ENCODE assay signal across 8 mouse cellular contexts in the genomic region with DNA sequence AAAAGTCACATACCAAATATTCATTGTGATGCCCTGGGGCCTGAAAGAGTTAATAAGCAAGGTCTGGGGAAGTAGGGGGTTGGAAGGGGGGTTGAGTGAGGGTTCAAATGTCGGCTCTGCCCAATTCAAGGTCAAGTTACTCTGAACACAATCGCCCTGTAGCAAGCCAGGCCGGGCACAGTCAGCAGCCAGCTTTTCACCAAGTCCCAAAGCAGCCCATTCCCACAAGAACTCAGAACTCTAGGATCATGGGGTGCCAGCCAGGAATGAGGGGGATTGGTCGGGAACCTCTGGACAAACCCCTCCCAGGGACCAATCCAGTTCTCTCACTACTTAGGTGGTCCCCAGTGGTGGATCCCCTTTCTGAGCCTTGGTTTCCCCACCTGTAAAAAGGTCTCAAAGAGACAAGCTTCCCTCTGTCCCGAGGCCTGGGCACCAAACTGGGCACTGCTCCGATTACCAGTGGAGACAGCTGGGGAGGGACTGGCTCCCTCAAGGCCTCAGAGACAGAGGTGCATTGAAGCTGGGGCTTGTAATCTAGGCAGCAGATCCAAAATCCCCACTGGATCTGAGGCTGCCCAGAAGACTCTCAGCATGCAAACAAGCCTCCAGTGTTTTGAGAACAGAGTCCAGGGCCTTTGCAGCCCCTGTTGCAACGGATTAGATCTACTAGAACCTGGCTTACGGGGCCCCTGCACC. TPM values are rescaled to one million over a fixed set of nuclear protein-coding genes. Genes with fewer than 3 reads are reported as not detected.
DNase-seq lines count a peak whose midpoint lies in the region; ATAC-seq and TF ChIP-seq lines count a peak whose summit lies in the region.

No protein-coding gene starts in this region.

- no peak for ATAC-seq in forebrain, embryonic 11.5 days (replicated peaks; ENCODE audit: low FRiP score)
- no peak for ATAC-seq in lung, embryonic 15.5 days (ENCODE audit: borderline replicate concordance, extremely low read depth, low FRiP score, low TSS enrichment)
- no peak for ATAC-seq in kidney, embryonic 15.5 days (replicated peaks; ENCODE audit: low FRiP score)

- no peak overlapping the region for H3K9ac ChIP-seq in forebrain, embryonic 11.5 days (ENCODE audit: low read length)
- H3K9ac ChIP-seq in lung, embryonic 15.5 days, result no peak overlapping the region
- peak overlapping the region; percentile 22; the same call in 1 of the 2 replicates for H3K9ac ChIP-seq in kidney, embryonic 15.5 days

- TF ChIP-seq CTCF in olfactory bulb, adult 2 months (IDR thresholded peaks at IDR 0.05; ENCODE audit: insufficient read depth, low read depth, low read length), result no peak

- peak overlapping the region; percentile 59 for H3K27ac ChIP-seq in forebrain, embryonic 10.5 days
- H3K27ac ChIP-seq in forebrain, embryonic 11.5 days (ENCODE audit: low read depth, low read length), result no peak overlapping the region
- peak overlapping the region; percentile 35; the same call in 1 of the 2 replicates for H3K27ac ChIP-seq in lung, embryonic 15.5 days
- H3K27ac ChIP-seq in kidney, embryonic 15.5 days, result peak overlapping the region; percentile 93
- H3K27ac ChIP-seq in olfactory bulb, adult 2 months (ENCODE audit: insufficient read depth, low read depth, low read length), result peak overlapping the region; percentile 50; the same call in 1 of the 2 replicates

- H3K4me2 ChIP-seq in forebrain, embryonic 11.5 days (ENCODE audit: low read depth, low read length, severe bottlenecking), result no peak overlapping the region
- H3K4me2 ChIP-seq in lung, embryonic 15.5 days, result peak overlapping the region; percentile 17; the same call in 1 of the 2 replicates
- H3K4me2 ChIP-seq in kidney, embryonic 15.5 days, result peak overlapping the region; percentile 78

- no peaks in the 10 kb centered on the region; the same call in 1 of the 2 replicates for H3K36me3 ChIP-seq in forebrain, embryonic 10.5 days (replicated peaks)
- no peaks in the 10 kb centered on the region for H3K36me3 ChIP-seq in forebrain, embryonic 11.5 days (ENCODE audit: control insufficient read depth, insufficient read depth, low read length)
- H3K36me3 ChIP-seq in lung, embryonic 15.5 days, result no peaks in the 10 kb centered on the region
- H3K36me3 ChIP-seq in kidney, embryonic 15.5 days, result no peaks in the 10 kb centered on the region

- H3K27me3 ChIP-seq in forebrain, embryonic 10.5 days (ENCODE audit: poor library complexity, severe bottlenecking), result peaks cover 21% of the 10 kb centered on the region
- peaks cover 2% of the 10 kb centered on the region; the same call in 1 of the 2 replicates for H3K27me3 ChIP-seq in forebrain, embryonic 11.5 days (ENCODE audit: control insufficient read depth, insufficient read depth, low read length)
- no peaks in the 10 kb centered on the region for H3K27me3 ChIP-seq in lung, embryonic 15.5 days
- no peaks in the 10 kb centered on the region for H3K27me3 ChIP-seq in kidney, embryonic 15.5 days

- no peaks in the 10 kb centered on the region for H3K9me3 ChIP-seq in forebrain, embryonic 10.5 days
- H3K9me3 ChIP-seq in forebrain, embryonic 11.5 days (ENCODE audit: control insufficient read depth, low read length), result no peaks in the 10 kb centered on the region
- no peaks in the 10 kb centered on the region for H3K9me3 ChIP-seq in lung, embryonic 15.5 days
- no peaks in the 10 kb centered on the region for H3K9me3 ChIP-seq in kidney, embryonic 15.5 days (replicated peaks)

- 18% methylated on average over 8 of the region's 8 CpGs for WGBS in forebrain, embryonic 10.5 days
- WGBS in forebrain, embryonic 11.5 days, result 17% methylated on average over 8 of the region's 8 CpGs
- WGBS in lung, embryonic 15.5 days, result 23% methylated on average over 8 of the region's 8 CpGs
- WGBS in kidney, embryonic 15.5 days, result 6% methylated on average over 8 of the region's 8 CpGs
- WGBS in olfactory bulb, adult 2 months, result 42% methylated on average over 8 of the region's 8 CpGs

- H3K4me3 ChIP-seq in forebrain, embryonic 10.5 days, result no peak overlapping the region
- H3K4me3 ChIP-seq in forebrain, embryonic 11.5 days (ENCODE audit: low read depth, low read length), result no peak overlapping the region
- no peak overlapping the region for H3K4me3 ChIP-seq in lung, embryonic 15.5 days
- 0 out of 2 replicates have a peak overlapping the region, but pooled peaks have one; percentile 7 for H3K4me3 ChIP-seq in kidney, embryonic 15.5 days (replicated peaks)
- H3K4me3 ChIP-seq in olfactory bulb, adult 2 months (ENCODE audit: insufficient read depth, low read depth, low read length), result no peak overlapping the region

- H3K4me1 ChIP-seq in forebrain, embryonic 10.5 days, result peaks cover 77% of the 10 kb centered on the region
- H3K4me1 ChIP-seq in forebrain, embryonic 11.5 days (replicated peaks; ENCODE audit: control insufficient read depth, insufficient read depth, low read length), result peaks cover 3% of the 10 kb centered on the region; the same call in 1 of the 2 replicates
- peaks cover 94% of the 10 kb centered on the region for H3K4me1 ChIP-seq in lung, embryonic 15.5 days
- peaks cover 100% of the 10 kb centered on the region for H3K4me1 ChIP-seq in kidney, embryonic 15.5 days
- peaks cover 33% of the 10 kb centered on the region for H3K4me1 ChIP-seq in olfactory bulb, adult 2 months (ENCODE audit: control insufficient read depth, insufficient read depth, low read length)

- TF ChIP-seq POLR2A in olfactory bulb, adult 2 months (IDR thresholded peaks at IDR 0.05; ENCODE audit: insufficient read depth, low read depth, low read length), result no peak

- no peak for DNase-seq in forebrain, embryonic 10.5 days (ENCODE audit: extremely low spot score, low spot score)
- DNase-seq in forebrain, embryonic 11.5 days (ENCODE audit: low spot score), result no peak
- DNase-seq in lung, postnatal 10 days, result no peak
- no peak for DNase-seq in gastrocnemius, adult 8-10 months (ENCODE audit: low spot score in 2 of 2)
- DNase-seq in yolk sac, embryonic 10.5 days (ENCODE audit: low spot score), result no peak

RNA-seq across cellular contexts. Expression of a gene that starts 7.3 kb away (rescaled TPM):
- polyA plus RNA-seq in forebrain, embryonic 10.5 days (2016; fragmentation: Nextera tagmentation; extraction: Ambion mirVana), result 19.6 and 22.7 TPM in 2 replicates
- polyA plus RNA-seq in forebrain, embryonic 11.5 days (2014; fragmentation: Nextera tagmentation; extraction: Ambion mirVana), result 15.3 and 15.9 TPM in 2 replicates
- polyA plus RNA-seq in lung, embryonic 15.5 days (2015; fragmentation: Nextera tagmentation; extraction: Ambion mirVana), result 161 and 178 TPM in 2 replicates
- polyA plus RNA-seq in kidney, embryonic 15.5 days (2015; fragmentation: Nextera tagmentation; extraction: Ambion mirVana), result 149 and 161 TPM in 2 replicates
- polyA plus RNA-seq in olfactory bulb, adult 2 months (2012; ENCODE audit: insufficient read depth, insufficient read length, low replicate concordance, missing spikeins), result 124 TPM in 1 of 2 replicates, not detected in the other
- total RNA-seq in gastrocnemius, adult 8-10 months (2022), result 10 to 100 TPM; 23.9 to 58.8 (median 34.1) TPM

RNA-seq across cellular contexts. Expression of a gene that starts 20.4 kb away (rescaled TPM):
- 57.9 and 59.5 TPM in 2 replicates for polyA plus RNA-seq in forebrain, embryonic 10.5 days (2016; fragmentation: Nextera tagmentation; extraction: Ambion mirVana)
- 63.4 and 71.2 TPM in 2 replicates for polyA plus RNA-seq in forebrain, embryonic 11.5 days (2014; fragmentation: Nextera tagmentation; extraction: Ambion mirVana)
- 65.8 and 69.0 TPM in 2 replicates for polyA plus RNA-seq in lung, embryonic 15.5 days (2015; fragmentation: Nextera tagmentation; extraction: Ambion mirVana)
- polyA plus RNA-seq in kidney, embryonic 15.5 days (2015; fragmentation: Nextera tagmentation; extraction: Ambion mirVana), result 59.2 and 64.2 TPM in 2 replicates
- not detected in 2 replicates for polyA plus RNA-seq in olfactory bulb, adult 2 months (2012; ENCODE audit: insufficient read depth, insufficient read length, low replicate concordance, missing spikeins)
- 10 to 100 TPM; 25.3 to 27.8 (median 26.6) TPM for total RNA-seq in gastrocnemius, adult 8-10 months (2022)

RNA-seq across cellular contexts. Expression of a gene that starts 24.4 kb away (rescaled TPM):
- polyA plus RNA-seq in forebrain, embryonic 10.5 days (2016; fragmentation: Nextera tagmentation; extraction: Ambion mirVana), result 2.0 and 3.0 TPM in 2 replicates
- 3.2 and 7.3 TPM in 2 replicates for polyA plus RNA-seq in forebrain, embryonic 11.5 days (2014; fragmentation: Nextera tagmentation; extraction: Ambion mirVana)
- polyA plus RNA-seq in lung, embryonic 15.5 days (2015; fragmentation: Nextera tagmentation; extraction: Ambion mirVana), result 17.1 and 17.6 TPM in 2 replicates
- 7.7 and 8.3 TPM in 2 replicates for polyA plus RNA-seq in kidney, embryonic 15.5 days (2015; fragmentation: Nextera tagmentation; extraction: Ambion mirVana)
- polyA plus RNA-seq in olfactory bulb, adult 2 months (2012; ENCODE audit: insufficient read depth, insufficient read length, low replicate concordance, missing spikeins), result not detected in 2 replicates
- total RNA-seq in gastrocnemius, adult 8-10 months (2022), result 10 to 100 TPM in 2 of 4 experiments, 1 to 10 TPM in 1, not detected in 1; 3.8 to 12.1 (median 11.8) TPM

RNA-seq across cellular contexts. Expression of a gene that starts 31.4 kb away (rescaled TPM):
- polyA plus RNA-seq in forebrain, embryonic 10.5 days (2016; fragmentation: Nextera tagmentation; extraction: Ambion mirVana), result not detected in 2 replicates
- polyA plus RNA-seq in forebrain, embryonic 11.5 days (2014; fragmentation: Nextera tagmentation; extraction: Ambion mirVana), result not detected in 2 replicates
- 41.3 and 42.7 TPM in 2 replicates for polyA plus RNA-seq in lung, embryonic 15.5 days (2015; fragmentation: Nextera tagmentation; extraction: Ambion mirVana)
- polyA plus RNA-seq in kidney, embryonic 15.5 days (2015; fragmentation: Nextera tagmentation; extraction: Ambion mirVana), result 1.1 and 2.4 TPM in 2 replicates
- polyA plus RNA-seq in olfactory bulb, adult 2 months (2012; ENCODE audit: insufficient read depth, insufficient read length, low replicate concordance, missing spikeins), result not detected in 2 replicates
- under 1 TPM; 0.27 to 0.99 (median 0.44) TPM for total RNA-seq in gastrocnemius, adult 8-10 months (2022)

RNA-seq across cellular contexts. Expression of a gene that starts 33.4 kb away (rescaled TPM):
- not detected in 2 replicates for polyA plus RNA-seq in forebrain, embryonic 10.5 days (2016; fragmentation: Nextera tagmentation; extraction: Ambion mirVana)
- polyA plus RNA-seq in forebrain, embryonic 11.5 days (2014; fragmentation: Nextera tagmentation; extraction: Ambion mirVana), result not detected in 2 replicates
- polyA plus RNA-seq in lung, embryonic 15.5 days (2015; fragmentation: Nextera tagmentation; extraction: Ambion mirVana), result 9.4 and 10.7 TPM in 2 replicates
- polyA plus RNA-seq in kidney, embryonic 15.5 days (2015; fragmentation: Nextera tagmentation; extraction: Ambion mirVana), result 0.05 and 0.08 TPM in 2 replicates
- polyA plus RNA-seq in olfactory bulb, adult 2 months (2012; ENCODE audit: insufficient read depth, insufficient read length, low replicate concordance, missing spikeins), result not detected in 2 replicates
- not detected for total RNA-seq in gastrocnemius, adult 8-10 months (2022)

Comparison
In these comparisons a context has a peak if more than half of its experiments do, and no peak if none do; other contexts are left out.
1. RNA of a gene that starts 20.4 kb away (polyA plus RNA-seq): 65.8 to 69.0 TPM in lung, embryonic 15.5 days, 63.4 to 71.2 TPM in forebrain, embryonic 11.5 days, 57.9 to 59.5 TPM in forebrain, embryonic 10.5 days and 59.2 to 64.2 TPM in kidney, embryonic 15.5 days; not detected in olfactory bulb, adult 2 months; every median in the first group is over 10 times any median in the second.